Mouse (Mus musculus): ENCODE data around the gene F3. TPM values are rescaled to one million over a fixed set of nuclear protein-coding genes. Genes with fewer than 3 reads are reported as not detected.

The F3 gene
- not detected in 2 replicates for total RNA-seq (2012; rRNA removed)
- not detected for polyA plus RNA-seq (2012; ENCODE audit: insufficient read depth in 1 of 2, insufficient read length in 2 of 2, low read depth in 1 of 2, low replicate concordance in 2 of 2, missing spikeins in 1 of 2)

DNA sequence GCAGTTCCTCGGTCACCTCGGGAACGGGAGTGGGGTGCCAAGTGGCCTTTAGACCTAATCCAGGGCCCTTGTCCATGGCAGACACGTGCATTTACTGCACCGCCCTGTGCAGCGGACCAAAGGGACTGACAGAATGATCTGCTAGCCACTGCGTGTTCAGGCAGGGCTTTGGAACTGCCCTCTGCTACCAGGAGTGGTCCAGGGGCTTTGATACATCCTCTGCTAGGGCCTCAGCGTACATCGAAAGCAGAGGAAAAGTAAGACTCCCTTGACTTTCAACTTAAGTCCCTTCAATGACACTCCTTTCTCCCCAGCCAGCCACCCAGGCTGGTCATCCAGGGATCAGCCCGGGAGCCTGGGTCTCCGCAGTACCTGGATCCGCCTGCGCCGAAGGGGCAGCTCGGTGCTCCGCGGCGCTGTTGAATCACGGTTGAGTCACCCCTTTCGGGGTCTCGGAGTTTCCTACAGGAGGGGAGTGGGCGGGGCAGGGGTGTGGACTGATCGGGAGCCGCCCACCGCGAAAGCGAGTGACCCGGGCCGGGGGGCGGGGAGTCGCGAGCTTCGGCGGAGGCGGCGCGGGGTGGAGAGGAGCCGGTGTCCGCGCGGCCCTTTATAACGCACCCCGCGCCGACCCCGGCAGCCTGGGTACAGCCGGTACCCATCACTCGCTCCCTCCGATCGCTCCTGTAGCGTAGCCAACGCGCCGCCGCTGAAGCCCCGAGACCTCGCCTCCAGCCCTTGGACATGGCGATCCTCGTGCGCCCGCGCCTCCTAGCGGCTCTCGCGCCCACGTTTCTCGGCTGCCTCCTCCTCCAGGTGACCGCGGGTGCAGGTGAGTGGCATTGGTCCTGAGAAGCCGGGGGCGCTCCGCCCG, at the start of gene F3:
F3 (plus strand) TSS at position 567 of the 874 bp plus-strand sequence.
- no peak for DNase-seq (ENCODE audit: low read depth, low spot score)
- Histone ChIP-seq H3K4me3 (ENCODE audit: control insufficient read depth in 1 of 2, insufficient read depth in 1 of 2, low read depth in 2 of 2, low read length in 2 of 2) (no peak within 1 kb of the TSS), H3K27ac (ENCODE audit: control insufficient read depth, low read depth, low read length) (no peak within 1 kb of the TSS), H3K9me3 (replicated peaks; ENCODE audit: insufficient read depth, low read length) (no peaks in the 10 kb centered on the region), H3K9ac (ENCODE audit: control insufficient read depth, low read depth, low read length, poor library complexity, severe bottlenecking) (no peak within 1 kb of the TSS), H3K27me3 (ENCODE audit: control insufficient read depth in 1 of 2, insufficient read depth in 2 of 2, low read length in 2 of 2) (no peaks in the 10 kb centered on the region), H3K79me2 (ENCODE audit: control insufficient read depth, insufficient read depth, low read length, poor library complexity) (no peaks in the 10 kb centered on the region), H3K4me1 (ENCODE audit: control insufficient read depth in 1 of 2, insufficient read depth in 2 of 2, low read length in 2 of 2) (no peaks in the 10 kb centered on the region), H3K36me3 (ENCODE audit: control insufficient read depth in 1 of 2, insufficient read depth in 2 of 2, low read length in 2 of 2) (no peaks in the 10 kb centered on the region)
- no peak for TF ChIP-seq ELF1 (IDR thresholded peaks at IDR 0.05; ENCODE audit: low read depth, low read length)
- TF ChIP-seq ZC3H11A (IDR thresholded peaks at IDR 0.05; ENCODE audit: low read depth, low read length): no peak
- TF ChIP-seq GABPA (IDR thresholded peaks at IDR 0.05; ENCODE audit: low read depth, low read length): no peak
- no peak for TF ChIP-seq MEF2A (IDR thresholded peaks at IDR 0.05; ENCODE audit: extremely low read depth, insufficient replicate concordance, low read depth, low read length, poor library complexity, severe bottlenecking)
- TF ChIP-seq NELFE (IDR thresholded peaks at IDR 0.05; ENCODE audit: low read depth, low read length): no peak
- TF ChIP-seq ZKSCAN1 (IDR thresholded peaks at IDR 0.05; ENCODE audit: low read depth, low read length): no peak

DNA sequence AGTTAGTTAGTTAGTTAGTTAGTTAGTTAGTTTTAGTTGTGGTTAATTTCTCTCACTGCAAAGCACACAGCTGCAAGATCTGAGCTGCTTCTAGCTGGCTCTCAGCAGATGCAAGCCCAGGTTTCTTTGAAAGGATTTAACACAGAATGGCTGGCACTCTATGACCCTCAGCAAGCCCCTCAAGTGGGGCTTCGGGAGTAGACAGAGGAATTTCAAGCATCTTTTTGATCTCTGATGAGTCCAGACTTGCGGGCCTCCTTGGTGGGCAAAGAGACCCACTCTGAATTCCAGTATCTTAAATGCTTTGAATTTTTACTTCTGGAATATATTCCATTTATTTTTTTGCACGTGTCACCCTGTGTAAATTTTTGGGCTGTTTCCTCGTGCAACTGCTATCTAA, 44.4 kb upstream of the F3 start:
- H3K27ac ChIP-seq (ENCODE audit: control insufficient read depth, low read depth, low read length): no peak overlapping the region
- no peak overlapping the region for H3K4me3 ChIP-seq (ENCODE audit: control insufficient read depth in 1 of 2, insufficient read depth in 1 of 2, low read depth in 2 of 2, low read length in 2 of 2)
- H3K36me3 ChIP-seq (ENCODE audit: control insufficient read depth in 1 of 2, insufficient read depth in 2 of 2, low read length in 2 of 2): no peaks in the 10 kb centered on the region; a peak in 1 of 4 replicates
- H3K9ac ChIP-seq (ENCODE audit: control insufficient read depth, low read depth, low read length, poor library complexity, severe bottlenecking): no peak overlapping the region
- no peak for TF ChIP-seq GABPA (IDR thresholded peaks at IDR 0.05; ENCODE audit: low read depth, low read length)
- TF ChIP-seq USF1 (IDR thresholded peaks at IDR 0.05; ENCODE audit: low read depth, low read length): no peak
- no peak for TF ChIP-seq USF2 (IDR thresholded peaks at IDR 0.05; ENCODE audit: borderline replicate concordance in 1 of 2, insufficient read depth in 1 of 2, low read depth in 1 of 2, low read length in 2 of 2)
- TF ChIP-seq MAFK (IDR thresholded peaks at IDR 0.05; ENCODE audit: borderline replicate concordance, low read depth, low read length): no peak
- no peak for DNase-seq (ENCODE audit: low read depth, low spot score)
- H3K79me2 ChIP-seq (ENCODE audit: control insufficient read depth, insufficient read depth, low read length, poor library complexity): no peaks in the 10 kb centered on the region
- H3K27me3 ChIP-seq (ENCODE audit: control insufficient read depth in 1 of 2, insufficient read depth in 2 of 2, low read length in 2 of 2): no peaks in the 10 kb centered on the region; a peak in 1 of 4 replicates
- H3K9me3 ChIP-seq (replicated peaks; ENCODE audit: insufficient read depth, low read length): no peaks in the 10 kb centered on the region
- no peaks in the 10 kb centered on the region for H3K4me1 ChIP-seq (ENCODE audit: control insufficient read depth in 1 of 2, insufficient read depth in 2 of 2, low read length in 2 of 2)

GRCm38 (mm10) chr3:121679443-121679842, 43.9 kb upstream of the F3 start:
- no peaks in the 10 kb centered on the region for H3K9me3 ChIP-seq (replicated peaks; ENCODE audit: insufficient read depth, low read length)
- DNase-seq (ENCODE audit: low read depth, low spot score): no peak
- H3K9ac ChIP-seq (ENCODE audit: control insufficient read depth, low read depth, low read length, poor library complexity, severe bottlenecking): no peak overlapping the region
- no peaks in the 10 kb centered on the region; a peak in 1 of 4 replicates for H3K27me3 ChIP-seq (ENCODE audit: control insufficient read depth in 1 of 2, insufficient read depth in 2 of 2, low read length in 2 of 2)
- H3K36me3 ChIP-seq (ENCODE audit: control insufficient read depth in 1 of 2, insufficient read depth in 2 of 2, low read length in 2 of 2): no peaks in the 10 kb centered on the region; a peak in 1 of 4 replicates
- no peaks in the 10 kb centered on the region for H3K79me2 ChIP-seq (ENCODE audit: control insufficient read depth, insufficient read depth, low read length, poor library complexity)
- TF ChIP-seq RCOR1 (IDR thresholded peaks at IDR 0.05; ENCODE audit: low read depth, low read length) (no peak), ELF1 (IDR thresholded peaks at IDR 0.05; ENCODE audit: low read depth, low read length) (no peak), E2F4 (IDR thresholded peaks at IDR 0.05; ENCODE audit: borderline replicate concordance, low read depth, low read length) (no peak), NRF1 (IDR thresholded peaks at IDR 0.05; ENCODE audit: insufficient read depth, low read depth, low read length, poor library complexity, severe bottlenecking) (no peak), MAFK (IDR thresholded peaks at IDR 0.05; ENCODE audit: borderline replicate concordance, low read depth, low read length) (no peak), JUND (IDR thresholded peaks at IDR 0.05; ENCODE audit: low read depth, low read length) (no peak), UBTF (IDR thresholded peaks at IDR 0.05; ENCODE audit: borderline replicate concordance, insufficient read depth, low read depth, low read length) (no peak), ZC3H11A (IDR thresholded peaks at IDR 0.05; ENCODE audit: low read depth, low read length) (no peak), BHLHE40 (IDR thresholded peaks at IDR 0.05; ENCODE audit: borderline replicate concordance, low read depth, low read length) (no peak), MEF2A (IDR thresholded peaks at IDR 0.05; ENCODE audit: extremely low read depth, insufficient replicate concordance, low read depth, low read length, poor library complexity, severe bottlenecking) (no peak)
- no peaks in the 10 kb centered on the region for H3K4me1 ChIP-seq (ENCODE audit: control insufficient read depth in 1 of 2, insufficient read depth in 2 of 2, low read length in 2 of 2)
- H3K27ac ChIP-seq (ENCODE audit: control insufficient read depth, low read depth, low read length): no peak overlapping the region
- no peak overlapping the region for H3K4me3 ChIP-seq (ENCODE audit: control insufficient read depth in 1 of 2, insufficient read depth in 1 of 2, low read depth in 2 of 2, low read length in 2 of 2)

Measured in MEL (cell line).